Mouse (Mus musculus): ENCODE data around the gene Mfsd10.

DNA sequence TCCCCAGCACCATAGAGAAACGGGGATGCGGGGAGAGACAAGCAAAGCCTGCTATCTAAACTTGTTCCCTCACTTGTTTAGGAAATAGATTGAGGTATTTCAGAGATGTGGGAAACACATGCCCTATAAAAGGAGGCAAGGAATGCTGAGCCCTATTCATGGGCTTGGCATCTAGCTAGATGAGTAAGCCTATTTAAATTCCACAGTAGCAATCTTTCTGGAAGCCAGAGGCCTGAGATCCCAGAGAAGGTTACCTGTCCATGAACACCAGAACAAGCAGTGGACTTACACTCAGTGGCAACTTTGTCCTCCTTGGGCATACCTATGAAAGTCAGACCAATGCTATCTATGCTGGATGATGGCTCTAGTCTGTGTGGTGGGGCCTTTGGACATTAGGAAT is 26.2 kb upstream of the Mfsd10 start:
- TF ChIP-seq POLR2A (IDR thresholded peaks at IDR 0.05; ENCODE audit: low read depth, low read length): no peak
- no peak for TF ChIP-seq CTCF (IDR thresholded peaks at IDR 0.05; ENCODE audit: borderline replicate concordance, insufficient read depth, low read length)
